Mouse (Mus musculus): ENCODE measurements around the gene Rgs9bp. TPM values are rescaled to one million over a fixed set of nuclear protein-coding genes. Genes with fewer than 3 reads are reported as not detected.
"Not testable (repeated sequence)": the region's sequence is repeated elsewhere in the genome, so short reads cannot be mapped to it uniquely, and the experiment has no call there.

Gene Rgs9bp
- polyA plus RNA-seq, 1 experiment from 2014 or later, result 0.09 TPM

DNA sequence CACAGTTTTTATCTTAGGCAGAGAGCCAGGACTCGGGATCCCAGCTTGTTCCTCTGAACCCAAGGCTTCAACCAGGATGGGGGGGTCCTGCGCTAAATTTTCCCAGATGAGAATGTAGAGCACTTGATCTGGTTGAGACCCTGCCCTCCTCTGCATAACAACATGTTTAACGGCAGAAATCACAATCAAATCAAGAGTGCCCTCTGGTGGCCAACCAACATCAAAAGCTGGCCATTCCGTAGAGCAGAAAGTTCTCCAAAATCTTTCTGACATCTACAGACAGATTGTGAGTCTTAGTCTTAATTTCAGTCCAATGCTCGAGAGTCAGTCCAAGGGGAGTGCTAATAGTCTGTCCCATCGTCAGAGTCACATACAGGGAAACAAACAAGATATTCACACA is 14.5 kb downstream of the Rgs9bp start:
- not testable (repeated sequence) for H3K4me1 ChIP-seq; H3K9ac ChIP-seq; H3K36me3 ChIP-seq; H3K9me3 ChIP-seq; H3K27ac ChIP-seq; H3K27me3 ChIP-seq (replicated peaks); ATAC-seq (ENCODE audit: low FRiP score, low read depth); H3K4me3 ChIP-seq; H3K4me2 ChIP-seq (replicated peaks)
- 24% methylated on average over 6 of the region's 6 CpGs for WGBS

DNA sequence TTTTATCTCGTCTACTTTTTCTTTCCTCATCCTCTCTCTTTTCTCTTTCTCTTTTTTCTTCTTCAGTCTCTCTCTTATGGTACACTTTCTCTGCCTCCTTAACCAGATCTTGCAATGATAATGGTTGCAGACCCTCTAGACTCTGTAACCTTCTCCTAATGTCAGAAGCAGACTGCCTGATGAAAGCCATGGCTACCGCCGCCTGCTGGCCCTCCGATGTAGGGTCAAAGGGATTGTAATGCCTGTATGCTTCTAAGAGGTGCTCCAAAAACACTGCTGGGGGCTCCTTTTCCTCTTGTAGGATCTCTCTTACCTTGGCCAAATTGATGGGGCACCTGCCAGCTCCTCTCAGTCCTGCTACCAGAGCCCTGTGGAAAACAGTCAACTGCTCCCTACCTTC is 15.7 kb downstream of the Rgs9bp start:
- H3K4me1 ChIP-seq; H3K27ac ChIP-seq; H3K4me2 ChIP-seq (replicated peaks); H3K9ac ChIP-seq; H3K9me3 ChIP-seq; H3K27me3 ChIP-seq (replicated peaks); ATAC-seq (ENCODE audit: low FRiP score, low read depth); H3K36me3 ChIP-seq; H3K4me3 ChIP-seq: not testable (repeated sequence)
- WGBS, result 91% methylated on average over 4 of the region's 4 CpGs

DNA sequence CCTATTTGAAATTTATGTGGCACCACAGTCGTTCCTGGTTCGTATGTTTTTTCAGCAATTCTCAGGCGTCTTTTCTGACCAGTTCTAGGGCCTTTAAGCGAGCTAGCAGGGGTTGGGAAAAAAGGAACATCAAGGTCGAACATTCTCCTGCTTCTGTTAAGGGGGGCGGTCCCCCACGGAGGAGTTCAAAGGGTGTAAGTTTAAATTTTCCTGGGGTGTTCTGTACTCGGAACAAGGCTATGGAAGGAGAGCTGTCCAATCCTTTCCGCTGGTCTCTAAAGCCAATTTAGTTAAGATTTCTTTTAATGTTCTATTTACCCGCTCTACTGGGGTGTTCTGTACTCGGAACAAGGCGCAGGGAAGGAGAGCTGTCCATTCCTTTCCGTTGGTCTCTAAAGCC is 19.4 kb downstream of the Rgs9bp start:
- H3K4me1 ChIP-seq; H3K36me3 ChIP-seq; H3K4me2 ChIP-seq (replicated peaks); H3K27me3 ChIP-seq (replicated peaks); H3K9me3 ChIP-seq; H3K27ac ChIP-seq; H3K9ac ChIP-seq; ATAC-seq (ENCODE audit: low FRiP score, low read depth); H3K4me3 ChIP-seq: not testable (repeated sequence)
- 80% methylated on average over 13 of the region's 13 CpGs for WGBS

DNA sequence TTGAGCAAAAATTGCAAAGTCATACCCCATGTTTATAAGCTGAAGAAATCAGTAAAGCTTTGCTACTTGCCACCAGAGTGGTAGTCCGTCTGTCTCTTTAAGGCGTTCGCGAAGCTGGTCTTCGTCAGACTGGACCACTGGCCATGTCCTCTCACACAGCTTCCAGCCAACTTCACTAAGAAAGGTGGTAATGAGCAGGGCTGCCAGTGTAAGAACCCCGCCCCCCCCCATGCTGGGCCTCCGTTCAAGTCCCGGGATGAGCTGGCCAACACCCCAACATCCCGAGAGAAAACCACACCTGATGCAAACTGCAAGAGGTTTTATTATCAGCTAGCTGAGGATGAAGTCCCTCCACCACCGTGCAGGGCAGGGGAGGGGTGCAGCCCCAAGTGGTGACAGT is 20.5 kb downstream of the Rgs9bp start:
- WGBS, result 84% methylated on average over 10 of the region's 10 CpGs
- not testable (repeated sequence) for H3K27me3 ChIP-seq (replicated peaks); ATAC-seq (ENCODE audit: low FRiP score, low read depth); H3K4me1 ChIP-seq; H3K4me2 ChIP-seq (replicated peaks); H3K9me3 ChIP-seq; H3K9ac ChIP-seq; H3K27ac ChIP-seq; H3K4me3 ChIP-seq; H3K36me3 ChIP-seq

DNA sequence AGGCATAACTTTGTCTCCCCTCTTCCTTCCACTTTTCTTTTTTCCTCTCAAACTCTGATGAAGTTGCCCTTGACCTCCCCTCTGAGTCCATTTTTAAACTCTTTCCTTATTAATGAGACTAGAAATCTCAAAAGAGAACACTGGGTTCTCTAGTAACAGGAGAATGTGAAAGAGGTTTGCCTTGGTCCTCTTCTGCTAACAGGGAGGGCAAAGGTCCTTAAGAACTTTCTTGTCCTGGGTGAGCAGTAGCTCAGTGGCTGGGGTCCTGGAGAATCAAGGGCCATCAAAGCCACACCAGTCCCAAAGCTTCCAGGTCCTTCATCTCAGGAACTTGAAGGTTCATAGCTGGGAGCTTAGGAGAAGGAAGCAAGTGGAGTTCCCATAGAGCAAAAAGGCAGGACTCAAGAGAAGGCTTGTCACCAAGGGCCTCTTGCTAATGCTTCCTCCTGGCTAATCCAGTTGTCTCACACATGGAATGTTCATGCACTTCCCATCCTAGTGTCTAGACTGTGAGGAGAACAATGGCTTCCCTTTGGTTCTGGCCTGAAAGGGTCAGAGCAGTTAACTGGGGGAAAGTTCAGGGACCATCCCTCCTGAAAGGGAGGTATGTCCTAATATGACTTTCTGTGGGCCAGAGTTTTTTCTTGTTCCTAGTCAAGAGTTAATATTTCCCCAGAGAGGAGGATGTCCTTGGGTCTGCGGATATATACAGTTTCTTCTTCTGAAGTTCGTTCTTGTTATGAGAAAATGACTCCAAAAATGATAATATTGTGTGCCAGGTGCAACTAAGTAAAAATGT is 21.1 kb downstream of the Rgs9bp start:
- 91% methylated on average over 2 of the region's 2 CpGs for WGBS
- H3K27me3 ChIP-seq (replicated peaks), result no peaks in the 10 kb centered on the region
- H3K27ac ChIP-seq, result no peak overlapping the region
- H3K9ac ChIP-seq, result no peak overlapping the region
- no peaks in the 10 kb centered on the region for H3K9me3 ChIP-seq
- ATAC-seq (ENCODE audit: low FRiP score, low read depth), result no peak
- H3K36me3 ChIP-seq, result no peaks in the 10 kb centered on the region
- H3K4me2 ChIP-seq (replicated peaks), result no peak overlapping the region
- no peaks in the 10 kb centered on the region for H3K4me1 ChIP-seq
- no peak overlapping the region for H3K4me3 ChIP-seq

DNA sequence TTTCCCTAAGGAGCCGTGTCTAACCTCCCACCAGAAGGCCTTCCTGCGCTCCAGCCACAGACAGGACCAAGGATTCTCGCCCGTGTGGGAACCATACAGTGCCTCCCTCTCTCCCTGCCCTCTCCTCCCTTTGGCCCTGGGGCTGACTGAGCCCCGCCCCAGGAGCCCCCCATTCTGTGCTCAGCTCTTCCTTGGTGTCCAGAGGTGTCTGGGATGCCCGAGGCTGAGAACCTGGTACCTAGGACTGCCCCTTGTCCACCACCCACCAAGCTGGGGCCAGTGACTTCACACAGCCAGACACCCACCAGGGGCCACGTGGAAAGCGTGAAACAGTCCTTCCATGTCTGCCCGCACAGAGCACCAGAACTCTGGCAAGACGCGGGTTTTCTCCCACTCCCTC is 22.3 kb downstream of the Rgs9bp start:
- no peak for ATAC-seq (ENCODE audit: low FRiP score, low read depth)
- Histone ChIP-seq H3K4me2 (replicated peaks) (no peak overlapping the region), H3K9me3 (no peaks in the 10 kb centered on the region), H3K4me3 (no peak overlapping the region), H3K27me3 (replicated peaks) (no peaks in the 10 kb centered on the region), H3K27ac (no peak overlapping the region), H3K9ac (no peak overlapping the region), H3K4me1 (no peaks in the 10 kb centered on the region), H3K36me3 (no peaks in the 10 kb centered on the region)
- WGBS, result 81% methylated on average over 11 of the region's 11 CpGs

DNA sequence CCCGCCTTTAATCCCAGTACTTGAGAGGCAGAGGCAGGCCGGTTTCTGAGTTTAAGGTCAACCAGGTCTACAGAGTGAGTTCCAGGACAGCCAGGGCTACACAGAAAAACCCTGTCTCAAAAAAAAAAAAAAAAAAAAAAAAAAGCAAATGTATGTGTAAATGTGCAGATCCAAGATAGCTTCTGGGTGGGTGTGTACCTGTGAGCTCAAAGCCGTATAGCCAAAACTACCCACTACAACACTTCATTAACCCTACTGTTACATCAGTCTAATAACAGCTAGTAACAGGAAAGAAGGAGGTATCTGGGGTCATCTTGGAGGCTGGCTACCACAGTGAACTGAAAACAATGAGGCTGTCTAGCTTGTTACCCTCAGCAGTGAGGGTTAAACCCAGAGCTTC is 25.5 kb downstream of the Rgs9bp start:
- no peaks in the 10 kb centered on the region for H3K27me3 ChIP-seq (replicated peaks)

DNA sequence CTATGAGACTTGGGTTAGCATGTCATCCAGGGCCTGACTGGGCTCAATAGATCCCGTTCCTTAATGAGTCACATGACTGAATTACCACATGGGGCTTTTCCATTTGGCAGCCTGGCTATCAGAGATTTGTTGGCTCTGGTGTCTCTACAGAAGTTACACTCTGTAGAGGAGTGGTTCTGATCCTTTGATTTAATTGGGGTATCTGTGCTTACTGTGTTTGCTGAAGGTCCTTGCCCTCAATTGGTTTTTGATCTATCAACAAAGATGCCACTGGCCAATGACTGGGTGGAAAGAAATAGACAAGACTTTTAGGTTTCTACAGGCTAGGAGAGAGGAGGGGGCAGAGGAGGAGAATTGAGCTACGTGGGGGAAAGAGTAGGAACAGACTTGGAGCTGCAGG is 26.7 kb downstream of the Rgs9bp start:
- 70% methylated on average over 2 of the region's 2 CpGs for WGBS

More for the DNA sequence above, 25.5 kb downstream of the Rgs9bp start:
- ATAC-seq (ENCODE audit: low FRiP score, low read depth), result no peak
- 91% methylated on average over 3 of the region's 3 CpGs for WGBS
- Histone ChIP-seq H3K4me3 (no peak overlapping the region), H3K4me2 (replicated peaks) (no peak overlapping the region), H3K27ac (no peak overlapping the region), H3K9ac (no peak overlapping the region), H3K9me3 (no peaks in the 10 kb centered on the region), H3K4me1 (no peaks in the 10 kb centered on the region), H3K36me3 (no peaks in the 10 kb centered on the region)

DNA sequence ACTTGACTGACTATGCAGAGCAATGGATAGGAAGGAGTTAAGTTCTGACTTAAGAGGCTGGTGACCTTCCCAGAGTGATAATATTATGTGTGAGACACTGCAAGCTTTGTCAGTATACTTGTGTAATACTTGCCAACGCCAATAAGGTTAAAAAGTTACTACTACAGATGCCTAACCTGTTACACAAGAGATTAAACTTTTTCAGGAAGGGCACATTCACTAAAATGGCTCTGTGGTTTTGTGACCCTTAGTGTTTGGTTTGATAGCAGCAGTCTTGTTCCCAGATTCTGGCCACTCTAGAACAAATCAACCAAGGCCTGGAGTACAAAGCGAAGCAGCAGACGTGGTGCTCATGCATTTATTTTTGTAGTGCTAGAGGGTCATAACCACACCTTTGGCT is 27.8 kb downstream of the Rgs9bp start:
- Histone ChIP-seq H3K9me3 (no peaks in the 10 kb centered on the region), H3K4me3 (no peak overlapping the region), H3K9ac (no peak overlapping the region), H3K27ac (no peak overlapping the region), H3K4me2 (replicated peaks) (no peak overlapping the region), H3K36me3 (no peaks in the 10 kb centered on the region), H3K27me3 (replicated peaks) (no peaks in the 10 kb centered on the region), H3K4me1 (peaks cover 7% of the 10 kb centered on the region; the same call in 1 of the 2 replicates)
- no peak for ATAC-seq (ENCODE audit: low FRiP score, low read depth)
- 84% methylated on average over 3 of the region's 3 CpGs for WGBS

More for the DNA sequence above, 26.7 kb downstream of the Rgs9bp start:
- Histone ChIP-seq H3K4me3 (no peak overlapping the region), H3K4me2 (replicated peaks) (no peak overlapping the region), H3K36me3 (no peaks in the 10 kb centered on the region), H3K9me3 (no peaks in the 10 kb centered on the region), H3K9ac (no peak overlapping the region), H3K27me3 (replicated peaks) (no peaks in the 10 kb centered on the region), H3K27ac (no peak overlapping the region), H3K4me1 (peaks cover 7% of the 10 kb centered on the region; the same call in 1 of the 2 replicates)
- ATAC-seq (ENCODE audit: low FRiP score, low read depth), result no peak

DNA sequence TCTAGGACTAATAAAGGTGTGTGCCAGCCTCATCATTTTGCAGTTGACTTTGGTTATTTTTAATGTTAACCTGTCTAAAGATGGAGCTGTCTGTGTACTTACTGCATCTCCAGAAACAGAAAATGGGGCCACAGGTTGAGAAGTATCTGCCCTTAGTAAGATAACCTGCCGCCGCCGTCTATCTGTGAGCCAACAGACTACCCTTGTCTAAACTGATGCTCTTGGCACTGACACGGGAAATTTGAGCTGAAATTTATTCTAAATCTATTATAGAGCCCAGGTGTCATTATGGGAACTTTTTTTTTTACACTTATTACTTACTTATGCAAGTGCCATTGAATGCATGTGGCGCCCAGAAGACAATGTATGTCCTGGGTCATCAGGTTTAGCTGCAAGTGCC is 28.5 kb downstream of the Rgs9bp start:
- no peak for ATAC-seq (ENCODE audit: low FRiP score, low read depth)
- H3K27me3 ChIP-seq (replicated peaks), result no peaks in the 10 kb centered on the region
- H3K4me3 ChIP-seq, result no peak overlapping the region
- WGBS, result 91% methylated on average over 5 of the region's 5 CpGs
- H3K9ac ChIP-seq, result no peak overlapping the region
- no peak overlapping the region for H3K4me2 ChIP-seq (replicated peaks)
- H3K9me3 ChIP-seq, result no peaks in the 10 kb centered on the region
- H3K27ac ChIP-seq, result no peak overlapping the region
- peaks cover 7% of the 10 kb centered on the region; the same call in 1 of the 2 replicates for H3K4me1 ChIP-seq
- no peaks in the 10 kb centered on the region for H3K36me3 ChIP-seq

DNA sequence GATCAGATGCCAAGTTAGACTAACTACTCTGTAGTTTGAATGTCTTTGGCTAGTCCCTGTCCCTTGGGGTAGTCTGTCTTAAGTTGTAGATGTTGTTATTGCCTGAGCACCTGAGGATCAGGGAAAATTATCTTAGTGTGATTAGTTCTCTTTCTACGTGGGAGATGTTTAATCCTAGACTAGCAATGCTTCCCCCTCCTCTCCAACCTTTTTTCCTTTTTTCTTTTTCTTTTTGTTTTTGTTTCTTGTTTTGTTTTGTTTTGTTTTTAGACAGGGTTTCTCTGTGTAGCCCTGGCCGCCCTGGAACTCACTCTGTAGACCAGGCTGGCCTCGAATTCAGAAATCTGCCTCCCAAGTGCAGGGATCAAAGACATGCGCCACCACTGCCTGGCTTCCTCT is 29.2 kb downstream of the Rgs9bp start, which contains the start of gene Nudt19:
Nudt19 (minus strand) TSS at position 100 of the 399 bp plus-strand sequence.
- no peaks in the 10 kb centered on the region for H3K9me3 ChIP-seq
- peaks cover 7% of the 10 kb centered on the region; the same call in 1 of the 2 replicates for H3K4me1 ChIP-seq
- peak within 1 kb of the TSS; percentile 87 for H3K9ac ChIP-seq
- peak within 1 kb of the TSS; percentile 86 for H3K27ac ChIP-seq
- H3K4me3 ChIP-seq, result peak within 1 kb of the TSS; percentile 71
- H3K27me3 ChIP-seq (replicated peaks), result no peaks in the 10 kb centered on the region
- 75% methylated on average over 4 of the region's 4 CpGs for WGBS
- H3K4me2 ChIP-seq (replicated peaks), result peak within 1 kb of the TSS; percentile 93
- no peaks in the 10 kb centered on the region for H3K36me3 ChIP-seq
- no peak for ATAC-seq (ENCODE audit: low FRiP score, low read depth)

DNA sequence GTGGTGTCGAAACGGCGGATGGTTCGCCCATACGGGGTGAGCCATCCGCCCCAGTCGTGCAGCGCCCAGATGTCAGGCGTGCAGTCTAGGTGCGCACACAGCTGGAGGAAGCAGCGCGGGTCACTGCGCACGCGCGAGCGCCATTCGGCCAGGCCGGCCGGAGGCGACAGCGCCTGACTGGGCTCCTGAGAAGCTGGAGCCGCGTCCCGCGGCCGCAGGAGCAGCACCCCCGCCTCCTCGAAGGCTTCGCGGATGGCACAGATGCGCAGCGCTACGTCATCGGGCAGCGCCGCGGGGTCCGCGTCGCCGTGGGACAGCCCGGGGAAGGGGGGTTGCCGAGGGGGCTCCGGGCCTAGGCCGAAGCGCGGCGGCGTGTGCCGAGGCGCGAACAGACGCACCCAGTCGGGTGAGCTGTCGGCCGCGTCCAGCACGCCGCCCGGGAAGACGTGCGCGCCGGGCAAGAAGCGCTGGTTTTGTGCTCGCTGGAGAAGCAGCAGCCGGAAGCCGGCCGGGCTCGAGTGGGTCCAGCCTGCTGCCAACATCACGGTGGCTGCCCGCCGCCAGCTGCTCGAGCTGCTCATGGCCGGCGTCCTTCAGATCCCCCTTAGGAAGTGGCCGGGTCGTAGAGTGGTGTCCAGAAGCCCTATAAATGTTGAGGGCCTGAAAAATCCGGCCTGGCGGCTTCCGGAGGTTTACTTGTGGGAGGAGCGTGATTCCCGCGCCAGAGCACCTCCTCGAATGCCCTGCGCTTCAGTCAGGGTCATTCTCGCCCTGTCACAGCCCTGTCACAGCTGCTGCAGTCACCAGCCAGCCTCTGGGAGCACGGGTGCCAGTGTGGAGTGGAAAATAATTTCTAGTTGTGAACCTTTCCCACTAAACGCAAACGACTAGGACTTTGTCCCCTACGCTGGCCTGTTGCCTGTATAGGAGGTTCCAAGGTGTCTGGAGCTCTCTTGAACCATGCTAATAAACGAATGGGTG is 29.9 kb downstream of the Rgs9bp start:
- H3K9me3 ChIP-seq, result no peaks in the 10 kb centered on the region
- H3K4me3 ChIP-seq, result peak overlapping the region; percentile 71
- WGBS, result 1% methylated on average over 93 of the region's 93 CpGs
- peaks cover 4% of the 10 kb centered on the region for H3K36me3 ChIP-seq
- peaks cover 7% of the 10 kb centered on the region; the same call in 1 of the 2 replicates for H3K4me1 ChIP-seq
- peak overlapping the region; percentile 87 for H3K9ac ChIP-seq
- peak; percentile 93 for ATAC-seq (ENCODE audit: low FRiP score, low read depth)
- peak overlapping the region; percentile 93 for H3K4me2 ChIP-seq (replicated peaks)
- H3K27ac ChIP-seq, result peak overlapping the region; percentile 86
- H3K27me3 ChIP-seq (replicated peaks), result no peaks in the 10 kb centered on the region
